Mouse (Mus musculus) neural tube, embryonic 15.5 days (tissue): ENCODE data around the gene Lurap1l. TPM values are rescaled to one million over a fixed set of nuclear protein-coding genes. Genes with fewer than 3 reads are reported as not detected.

Experiments
- ATAC-seq: fragments of 200-750 bp; cut with Nextera tagmentation; 2 replicates; pipeline ENCODE4 v1.8.0; 2017; ENCODE audit warnings: mild to moderate bottlenecking, moderate TSS enrichment, moderate library complexity; ENCODE audit not compliant: low FRiP score
- H3K27ac ChIP-seq: fragments of 300-500 bp; sonication (generic); replicated peaks from 2 replicates; pipeline ENCODE4 v1.5.1; 2015; ENCODE audit warnings: mild to moderate bottlenecking, inconsistent platforms
- H3K27me3 ChIP-seq: fragments of 300-500 bp; sonication (generic); replicated peaks from 2 replicates; pipeline ENCODE4 v1.6.1; 2015; ENCODE audit warnings: inconsistent platforms
- H3K36me3 ChIP-seq: fragments of 300-500 bp; sonication (generic); 2 replicates; pipeline ENCODE4 v1.6.1; 2015; ENCODE audit warnings: inconsistent platforms
- H3K4me1 ChIP-seq: fragments of 300-500 bp; sonication (generic); 2 replicates; pipeline ENCODE4 v1.6.1; 2015; ENCODE audit warnings: inconsistent platforms
- H3K4me2 ChIP-seq: fragments of 300-500 bp; sonication (generic); 2 replicates; pipeline ENCODE4 v1.6.1; 2015; ENCODE audit warnings: inconsistent platforms, mild to moderate bottlenecking, moderate library complexity
- H3K4me3 ChIP-seq: fragments of 300-500 bp; sonication (generic); replicated peaks from 2 replicates; pipeline ENCODE4 v1.5.1; 2015; ENCODE audit warnings: mild to moderate bottlenecking, inconsistent platforms
- H3K9ac ChIP-seq: fragments of 300-500 bp; sonication (generic); replicated peaks from 2 replicates; pipeline ENCODE4 v1.6.1; 2015; ENCODE audit warnings: mild to moderate bottlenecking, inconsistent platforms
- H3K9me3 ChIP-seq: fragments of 300-500 bp; sonication (generic); replicated peaks from 2 replicates; pipeline ENCODE4 v1.6.1; 2016; ENCODE audit warnings: inconsistent platforms
- WGBS: fragments of 180-500 bp; shearing (Covaris S2); methylation state at CpG from one replicate; pipeline ENCODE4 v1.1.7; 2015; ENCODE audit warnings: mixed read lengths; 5-methylcytosine and 5-hydroxymethylcytosine counted together
- microRNA-seq: library from miRNA; unstranded; fragments of <30 nt; microRNA quantifications from one replicate; pipeline ENCODE4, GENCODE M21; 2017
- polyA plus RNA-seq: library from polyadenylated mRNA; unstranded; fragments of >200 nt; fragmentation: Nextera tagmentation; extraction: Ambion mirVana; gene quantifications from 2 replicates; pipeline ENCODE4 v1.2.1, GENCODE M21; 2015

The Lurap1l gene
- polyA plus RNA-seq, 1 experiment from 2014 or later, result 14.7 TPM

DNA sequence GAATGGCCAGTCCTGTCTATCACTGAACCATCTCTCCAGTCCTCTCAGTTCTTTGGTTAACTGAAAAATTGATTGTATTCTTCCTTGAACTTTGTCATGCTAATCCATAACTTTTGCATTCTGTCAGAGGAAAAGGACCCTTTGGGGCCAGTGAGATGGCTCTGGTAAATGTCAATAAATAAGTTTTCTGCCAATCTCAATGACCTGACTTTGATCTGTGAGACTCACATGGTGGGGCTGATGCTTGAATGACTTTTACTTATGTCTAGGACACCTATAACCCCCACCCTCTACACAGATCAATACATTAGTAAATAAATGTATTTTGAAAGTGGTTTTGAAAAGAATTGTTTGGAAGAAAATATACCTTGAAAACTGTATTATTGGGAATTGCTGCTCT, 38.7 kb downstream of the Lurap1l start:
- H3K27ac ChIP-seq, result no peak overlapping the region
- no peaks in the 10 kb centered on the region for H3K9me3 ChIP-seq
- no peak overlapping the region for H3K9ac ChIP-seq
- no peak overlapping the region for H3K4me3 ChIP-seq
- ATAC-seq, result no peak
- no peaks in the 10 kb centered on the region for H3K4me1 ChIP-seq
- no peaks in the 10 kb centered on the region for H3K36me3 ChIP-seq
- H3K27me3 ChIP-seq, result no peaks in the 10 kb centered on the region
- H3K4me2 ChIP-seq, result no peak overlapping the region

DNA sequence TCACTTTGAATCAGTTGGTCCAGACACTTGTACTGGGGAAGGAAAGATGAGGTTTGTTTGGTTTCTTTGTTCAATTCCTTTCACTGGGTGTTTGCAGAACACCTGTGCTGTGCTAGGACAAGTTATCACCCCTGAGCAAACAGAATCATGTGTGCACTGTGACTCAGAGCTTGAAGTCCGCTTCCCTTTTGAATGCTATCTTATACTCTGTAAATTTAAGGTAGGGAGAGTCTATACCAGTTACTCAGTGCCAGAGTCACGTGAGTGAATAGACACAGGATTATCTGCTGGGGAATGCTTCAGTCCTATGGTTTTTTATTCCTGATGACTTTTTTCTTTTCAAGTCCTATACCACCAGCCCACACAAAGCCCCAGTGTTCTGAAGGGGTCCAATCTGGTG, 39.3 kb downstream of the Lurap1l start:
- Histone ChIP-seq H3K4me2 (no peak overlapping the region), H3K4me1 (no peaks in the 10 kb centered on the region), H3K9me3 (no peaks in the 10 kb centered on the region), H3K36me3 (no peaks in the 10 kb centered on the region), H3K9ac (no peak overlapping the region), H3K27ac (no peak overlapping the region), H3K27me3 (no peaks in the 10 kb centered on the region), H3K4me3 (no peak overlapping the region)
- WGBS, result 79% methylated on average over 2 of the region's 2 CpGs
- no peak for ATAC-seq

DNA sequence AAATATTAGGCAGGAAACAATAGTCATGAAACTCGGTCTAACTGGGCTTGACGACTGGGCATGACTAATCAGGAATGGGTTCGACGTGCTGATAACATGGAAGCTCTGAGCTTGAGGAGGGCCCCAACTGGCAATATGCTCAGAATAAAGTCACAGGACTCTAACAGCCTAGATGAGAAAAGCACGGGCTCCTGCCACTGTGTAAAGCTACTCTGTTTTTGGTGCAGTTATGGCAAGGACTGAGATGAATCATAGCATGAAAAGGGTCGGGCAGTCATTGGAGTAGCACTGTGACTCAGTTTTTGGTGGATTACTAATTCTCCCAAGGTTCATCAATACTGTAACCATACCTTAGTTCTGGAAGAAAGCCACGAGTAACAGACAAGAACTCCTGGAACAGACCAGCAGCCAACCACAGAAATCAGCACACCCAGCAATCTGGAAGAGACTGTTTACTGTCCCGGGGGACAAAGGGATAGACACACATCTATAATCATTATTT, 39.9 kb downstream of the Lurap1l start:
- 39% methylated on average over 8 of the region's 8 CpGs for WGBS
- Histone ChIP-seq H3K4me1 (no peaks in the 10 kb centered on the region), H3K9me3 (no peaks in the 10 kb centered on the region), H3K36me3 (no peaks in the 10 kb centered on the region), H3K9ac (no peak overlapping the region), H3K4me2 (no peak overlapping the region), H3K27ac (no peak overlapping the region), H3K27me3 (no peaks in the 10 kb centered on the region), H3K4me3 (no peak overlapping the region)
- ATAC-seq, result no peak

DNA sequence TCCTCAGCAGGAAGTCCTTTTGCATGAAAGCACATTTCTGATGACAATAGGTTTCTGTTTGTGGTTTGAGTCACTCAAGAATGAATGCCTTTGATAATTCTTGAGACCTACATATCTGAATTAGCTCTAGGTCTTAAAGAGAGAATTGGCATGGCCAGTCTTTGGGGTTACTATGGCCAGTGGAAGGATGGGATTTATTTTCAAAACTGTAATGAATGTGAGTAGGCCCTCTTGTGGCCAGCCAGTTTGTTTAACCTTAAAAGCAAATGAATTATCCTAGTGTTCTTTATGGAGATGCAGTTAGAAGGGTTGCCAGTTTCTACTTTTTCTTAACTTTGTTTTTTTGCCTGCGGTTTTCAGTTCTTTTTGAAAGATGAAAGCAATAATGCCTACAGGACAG, 42.2 kb downstream of the Lurap1l start:
- no peaks in the 10 kb centered on the region for H3K9me3 ChIP-seq
- no peaks in the 10 kb centered on the region for H3K27me3 ChIP-seq
- WGBS, result 95% methylated on average over 1 of the region's 1 CpGs
- H3K4me1 ChIP-seq, result no peaks in the 10 kb centered on the region
- no peak overlapping the region for H3K4me2 ChIP-seq
- no peak overlapping the region for H3K9ac ChIP-seq
- H3K36me3 ChIP-seq, result no peaks in the 10 kb centered on the region
- no peak overlapping the region for H3K27ac ChIP-seq
- no peak overlapping the region for H3K4me3 ChIP-seq
- no peak for ATAC-seq

DNA sequence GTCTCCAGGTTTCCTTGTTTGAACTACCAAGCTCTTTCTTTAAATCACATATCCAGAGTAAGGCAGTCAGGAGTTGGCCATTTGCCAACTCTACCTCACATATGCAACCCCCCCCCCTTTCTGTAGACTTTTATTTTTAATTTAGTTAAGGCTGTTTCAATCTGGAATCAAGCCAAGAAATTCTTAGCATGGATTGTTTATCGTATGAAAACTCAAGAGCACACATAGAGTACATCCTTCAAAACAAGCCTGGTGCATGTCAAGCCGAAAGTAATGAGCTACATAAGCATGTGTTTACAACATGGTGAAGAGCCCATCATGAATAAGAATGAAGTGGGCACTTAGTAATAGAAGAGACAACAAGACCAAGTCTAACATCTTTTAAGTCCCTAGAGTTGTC, 45.5 kb downstream of the Lurap1l start:
- Histone ChIP-seq H3K27ac (no peak overlapping the region), H3K36me3 (no peaks in the 10 kb centered on the region), H3K27me3 (no peaks in the 10 kb centered on the region), H3K9ac (no peak overlapping the region), H3K9me3 (no peaks in the 10 kb centered on the region), H3K4me1 (no peaks in the 10 kb centered on the region), H3K4me3 (no peak overlapping the region), H3K4me2 (no peak overlapping the region)
- WGBS, result 82% methylated on average over 2 of the region's 2 CpGs
- no peak for ATAC-seq

DNA sequence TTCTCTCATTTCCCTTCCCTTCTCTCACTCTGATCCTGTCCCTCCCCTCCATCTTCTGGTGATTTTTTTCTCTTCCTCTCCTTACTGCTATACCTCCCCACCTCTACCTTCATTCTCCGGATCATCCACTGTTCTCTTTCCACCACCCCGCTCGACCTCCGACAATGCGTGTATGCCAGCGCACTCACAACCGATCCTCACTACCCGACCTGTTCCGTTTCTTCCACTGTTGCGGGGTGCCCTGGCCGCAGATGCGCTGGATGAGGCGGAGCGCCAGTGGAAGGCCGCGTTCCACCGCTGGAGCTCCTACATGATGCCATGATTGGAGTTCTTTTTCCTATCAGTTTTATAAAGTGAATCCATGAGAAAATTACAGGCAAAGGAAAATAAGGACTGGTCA, 57.1 kb downstream of the Lurap1l start:
- Histone ChIP-seq H3K9me3 (0 out of 2 replicates have a peak, but pooled peaks cover 8% of the 10 kb centered on the region), H3K27me3 (no peaks in the 10 kb centered on the region), H3K4me2 (no peak overlapping the region), H3K4me3 (no peak overlapping the region), H3K27ac (no peak overlapping the region), H3K9ac (no peak overlapping the region), H3K36me3 (0 out of 2 replicates have a peak, but pooled peaks cover 4% of the 10 kb centered on the region), H3K4me1 (no peaks in the 10 kb centered on the region)
- no peak for ATAC-seq
- WGBS, result 90% methylated on average over 17 of the region's 17 CpGs

DNA sequence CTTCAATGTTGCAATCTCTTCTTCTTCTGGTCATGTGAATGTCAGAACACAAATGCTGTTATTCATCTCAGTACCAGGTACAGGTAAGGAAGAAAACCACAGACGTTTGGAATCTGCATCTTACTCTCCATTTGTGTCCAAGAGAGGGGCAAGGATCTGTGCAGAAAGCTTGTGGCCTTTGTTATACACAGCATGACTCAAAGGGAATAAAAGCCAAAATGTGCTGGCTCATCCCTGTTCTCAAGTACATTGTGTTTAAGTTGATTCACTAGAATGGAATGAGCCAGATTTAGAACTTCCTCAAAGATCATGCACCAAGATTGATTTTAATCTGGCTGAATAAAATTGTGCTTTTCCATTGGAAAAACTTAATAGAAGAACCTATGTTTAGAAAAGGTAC, 61.4 kb downstream of the Lurap1l start:
- Histone ChIP-seq H3K27ac (no peak overlapping the region), H3K36me3 (0 out of 2 replicates have a peak, but pooled peaks cover 4% of the 10 kb centered on the region), H3K27me3 (no peaks in the 10 kb centered on the region), H3K4me1 (no peaks in the 10 kb centered on the region), H3K4me3 (no peak overlapping the region), H3K4me2 (no peak overlapping the region), H3K9me3 (0 out of 2 replicates have a peak, but pooled peaks cover 8% of the 10 kb centered on the region), H3K9ac (no peak overlapping the region)
- ATAC-seq, result no peak
- WGBS, result 32% methylated on average over 1 of the region's 1 CpGs

DNA sequence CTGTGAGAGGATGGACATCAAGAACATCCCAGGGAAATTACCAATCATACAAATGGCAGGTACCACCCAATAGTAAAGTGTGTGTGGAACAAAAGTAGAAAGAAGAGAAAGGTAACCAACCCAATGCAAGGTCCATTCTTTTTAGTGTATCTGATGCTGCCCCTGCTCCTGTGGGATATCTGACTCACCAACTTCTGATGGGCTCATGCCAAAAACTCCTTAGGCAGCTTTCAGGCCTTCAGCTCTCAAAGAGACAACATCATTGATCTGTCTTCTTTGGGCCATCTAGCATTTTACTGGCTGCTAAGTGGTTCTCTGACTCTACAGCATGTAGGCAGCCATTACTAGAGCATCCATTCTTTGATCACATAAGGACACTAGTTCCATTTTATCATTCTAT, 63.5 kb downstream of the Lurap1l start:
- no peak overlapping the region for H3K27ac ChIP-seq
- no peak overlapping the region for H3K4me2 ChIP-seq
- no peaks in the 10 kb centered on the region for H3K27me3 ChIP-seq
- no peaks in the 10 kb centered on the region for H3K9me3 ChIP-seq
- H3K4me3 ChIP-seq, result no peak overlapping the region
- H3K4me1 ChIP-seq, result no peaks in the 10 kb centered on the region
- no peaks in the 10 kb centered on the region for H3K36me3 ChIP-seq
- ATAC-seq, result no peak
- H3K9ac ChIP-seq, result no peak overlapping the region

DNA sequence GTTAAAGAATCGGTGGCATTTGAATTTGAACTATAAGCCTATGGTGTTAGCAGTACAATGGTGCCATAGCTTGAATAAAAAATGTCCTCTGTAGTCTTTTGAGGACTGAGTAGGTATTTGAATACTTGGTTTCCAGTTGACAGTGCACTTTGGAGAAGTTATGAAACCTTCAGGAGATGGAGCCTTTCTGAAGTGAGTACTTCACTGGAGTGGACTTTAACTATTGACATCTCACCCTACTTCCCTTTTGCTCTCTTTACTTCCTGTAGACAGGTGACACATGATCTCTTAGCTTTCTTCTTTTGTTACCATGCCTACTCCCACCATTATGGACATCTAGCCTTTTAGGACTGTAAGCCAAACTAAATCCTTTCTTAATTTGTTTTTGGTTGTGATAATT, 80.4 kb downstream of the Lurap1l start:
- Histone ChIP-seq H3K27me3 (no peaks in the 10 kb centered on the region), H3K27ac (no peak overlapping the region), H3K9me3 (no peaks in the 10 kb centered on the region), H3K4me3 (no peak overlapping the region), H3K36me3 (no peaks in the 10 kb centered on the region), H3K4me1 (no peaks in the 10 kb centered on the region), H3K4me2 (no peak overlapping the region), H3K9ac (no peak overlapping the region)
- WGBS, result 87% methylated on average over 1 of the region's 1 CpGs
- ATAC-seq, result no peak

DNA sequence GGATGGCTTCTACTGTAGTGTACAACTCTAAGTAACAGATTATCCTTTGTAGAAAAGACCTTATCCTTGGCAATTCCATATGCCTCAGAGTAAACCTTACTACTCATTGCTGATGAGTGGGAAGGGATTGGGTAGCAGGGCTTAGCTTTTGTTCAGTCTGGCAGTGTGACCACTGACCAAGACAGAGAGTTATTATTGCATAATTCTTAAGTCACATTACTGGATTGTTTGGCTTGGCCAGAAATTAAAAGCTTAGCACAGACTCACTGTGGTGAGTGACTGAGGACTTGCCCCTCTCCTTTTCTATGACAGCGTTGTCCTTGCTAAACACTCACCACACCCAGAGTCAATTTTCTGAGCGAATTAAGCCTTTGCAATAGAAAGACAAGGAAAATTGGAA, 93.1 kb downstream of the Lurap1l start:
- Histone ChIP-seq H3K27me3 (no peaks in the 10 kb centered on the region), H3K9ac (no peak overlapping the region), H3K36me3 (no peaks in the 10 kb centered on the region), H3K4me1 (no peaks in the 10 kb centered on the region), H3K4me2 (no peak overlapping the region), H3K9me3 (no peaks in the 10 kb centered on the region), H3K27ac (no peak overlapping the region), H3K4me3 (no peak overlapping the region)
- no peak for ATAC-seq
- 90% methylated on average over 2 of the region's 2 CpGs for WGBS

Small RNA genes lying within 50 kb of the gene (microRNA-seq; reads per million reads assigned to microRNA genes)
- not detected for gene Gm27452

Other genes with a start within 250 kb of the Lurap1l start
- 0.50 and 0.55 TPM in 2 replicates for gene Tyrp1, start 76.5 kb upstream of the Lurap1l start, polyA plus RNA-seq